Mouse (Mus musculus): ENCODE data around the gene Rpsa.

GRCm38 (mm10) chr9:120091086-120091485 is 36.4 kb upstream of the Rpsa start:
- TF ChIP-seq GATA1 (IDR thresholded peaks at IDR 0.05; ENCODE audit: low read length) (no peak), TAL1 (IDR thresholded peaks at IDR 0.05; ENCODE audit: low read length) (no peak)
